Mouse (Mus musculus) CH12.LX (cell line): ENCODE measurements at regions not wholly inside any gene's neighbourhood (a gene's known extent, or its start where the extent isn't known, plus 50 kb on each side); places are given as distances from the start of the nearest gene placed in this dataset.

Source experiments
- DNase-seq: peaks from one replicate; pipeline ENCODE4 v3.0.0-alpha.2; 2013; ENCODE audit errors: extremely low read depth
- H3K27ac ChIP-seq: 2 replicates; pipeline ENCODE4 v1.5.1; 2012; ENCODE audit warnings: low read depth, mild to moderate bottlenecking, control low read depth, moderate library complexity; ENCODE audit not compliant: insufficient read depth
- H3K27me3 ChIP-seq: replicated peaks from 2 replicates; pipeline ENCODE3; 2012; ENCODE audit warnings: inconsistent platforms
- H3K36me3 ChIP-seq, 2 experiments: replicated peaks in 1 of 2; 2 replicates each; pipeline versions ENCODE3 to v1.6.1; 2012; ENCODE audit warnings: inconsistent platforms in 1 of 2, low read length in 1 of 2, mild to moderate bottlenecking in 1 of 2, mixed read lengths in 1 of 2, moderate library complexity in 1 of 2; ENCODE audit not compliant: control insufficient read depth in 1 of 2, insufficient read depth in 1 of 2
- H3K4me1 ChIP-seq, 2 experiments: 2 replicates each; pipeline ENCODE4 v1.6.1; 2012; ENCODE audit warnings: inconsistent platforms in 1 of 2, moderate library complexity in 1 of 2; ENCODE audit not compliant: insufficient read depth in 2 of 2, control insufficient read depth in 1 of 2
- H3K4me2 ChIP-seq: 2 replicates; pipeline ENCODE4 v1.6.1; 2012; ENCODE audit warnings: low read depth, mild to moderate bottlenecking, control low read depth; ENCODE audit not compliant: poor library complexity, insufficient read depth, severe bottlenecking
- H3K4me3 ChIP-seq, 3 experiments: fragments of 150-350 bp in 1 of 3; sonication (generic) in 1 of 3; replicated peaks in 1 of 3; 2 replicates each; pipeline versions ENCODE3 to v1.5.1; 2011 to 2012; ENCODE audit warnings: low read depth in 2 of 3, low read length in 2 of 3, mild to moderate bottlenecking in 2 of 3, moderate library complexity in 2 of 3, control low read depth in 1 of 3, improper control_type of control experiment in 1 of 3, inconsistent platforms in 1 of 3, mixed read lengths in 1 of 3; ENCODE audit not compliant: poor library complexity in 1 of 3
- H3K79me2 ChIP-seq: replicated peaks from 2 replicates; pipeline ENCODE4 v1.6.1; 2012; ENCODE audit warnings: mild to moderate bottlenecking, moderate library complexity; ENCODE audit not compliant: control insufficient read depth, poor library complexity, insufficient read depth, severe bottlenecking; ENCODE audit errors: extremely low read depth
- H3K9ac ChIP-seq: 2 replicates; pipeline ENCODE4 v1.6.1; 2012; ENCODE audit warnings: low read depth, mild to moderate bottlenecking, control low read depth, moderate library complexity; ENCODE audit not compliant: insufficient read depth
- H3K9me3 ChIP-seq: replicated peaks from 2 replicates; pipeline ENCODE3; 2012; ENCODE audit warnings: low read length, inconsistent platforms, mixed read lengths
- BHLHE40 ChIP-seq: IDR thresholded peaks from 2 replicates; pipeline ENCODE4 v1.6.1; 2011; ENCODE audit warnings: mild to moderate bottlenecking, low read depth, low read length, improper control_type of control experiment
- CHD2 ChIP-seq: IDR thresholded peaks from 2 replicates; pipeline ENCODE4 v1.6.1; 2011; ENCODE audit warnings: low read length, improper control_type of control experiment
- E2F4 ChIP-seq: IDR thresholded peaks from 2 replicates; pipeline ENCODE4 v1.6.1; 2011; ENCODE audit warnings: low read depth, low read length, improper control_type of control experiment; ENCODE audit not compliant: insufficient replicate concordance
- EP300 ChIP-seq: IDR thresholded peaks from 2 replicates; pipeline ENCODE4 v1.6.1; 2011; ENCODE audit warnings: low read length, improper control_type of control experiment
- HCFC1 ChIP-seq: IDR thresholded peaks from 2 replicates; pipeline ENCODE4 v1.6.1; 2012; ENCODE audit warnings: low read depth, mild to moderate bottlenecking, inconsistent platforms, low read length, improper control_type of control experiment
- IRF4 ChIP-seq: IDR thresholded peaks from 2 replicates; pipeline ENCODE4 v1.6.1; 2014; ENCODE audit warnings: low read depth, mild to moderate bottlenecking, inconsistent platforms, low read length, improper control_type of control experiment
- JUN ChIP-seq: IDR thresholded peaks from 2 replicates; pipeline ENCODE4 v1.6.1; 2011; ENCODE audit warnings: low read depth, mild to moderate bottlenecking, low read length, improper control_type of control experiment, moderate library complexity; ENCODE audit not compliant: insufficient read depth
- JUND ChIP-seq: conservative IDR thresholded peaks from 2 replicates; pipeline ENCODE4 v1.6.1; 2011; ENCODE audit warnings: low read depth, low read length, improper control_type of control experiment
- KAT2A ChIP-seq: IDR thresholded peaks from 2 replicates; pipeline ENCODE4 v1.6.1; 2012; ENCODE audit warnings: low read length, improper control_type of control experiment, inconsistent platforms; ENCODE audit not compliant: insufficient replicate concordance
- MAFK ChIP-seq: IDR thresholded peaks from 2 replicates; pipeline ENCODE4 v1.6.1; 2011; ENCODE audit warnings: low read length, improper control_type of control experiment; ENCODE audit not compliant: insufficient replicate concordance
- MAX ChIP-seq: IDR thresholded peaks from 2 replicates; pipeline ENCODE4 v1.6.1; 2011; ENCODE audit warnings: low read length, improper control_type of control experiment
- MAZ ChIP-seq: IDR thresholded peaks from 2 replicates; pipeline ENCODE4 v1.6.1; 2012; ENCODE audit warnings: low read depth, mild to moderate bottlenecking, inconsistent platforms, low read length, improper control_type of control experiment, moderate library complexity
- MEF2A ChIP-seq: IDR thresholded peaks from 2 replicates; pipeline ENCODE4 v1.6.1; 2014; ENCODE audit warnings: low read depth, mild to moderate bottlenecking, inconsistent platforms, low read length, improper control_type of control experiment, borderline replicate concordance
- POLR2A ChIP-seq: IDR thresholded peaks from 2 replicates; pipeline ENCODE4 v1.6.1; 2011; ENCODE audit warnings: low read depth, mild to moderate bottlenecking, improper control_type of control experiment, low read length
- RCOR1 ChIP-seq: conservative IDR thresholded peaks from 2 replicates; pipeline ENCODE4 v1.6.1; 2012; ENCODE audit warnings: low read depth, mild to moderate bottlenecking, inconsistent platforms, low read length, improper control_type of control experiment
- SMC3 ChIP-seq: IDR thresholded peaks from 2 replicates; pipeline ENCODE4 v1.6.1; 2011; ENCODE audit warnings: low read depth, low read length, improper control_type of control experiment
- TCF12 ChIP-seq: IDR thresholded peaks from 2 replicates; pipeline ENCODE4 v1.6.1; 2014; ENCODE audit warnings: low read depth, mild to moderate bottlenecking, inconsistent platforms, low read length, improper control_type of control experiment
- UBTF ChIP-seq: IDR thresholded peaks from 2 replicates; pipeline ENCODE4 v1.6.1; 2012; ENCODE audit warnings: low read depth, mild to moderate bottlenecking, inconsistent platforms, low read length, improper control_type of control experiment, moderate library complexity
- USF2 ChIP-seq: conservative IDR thresholded peaks from 2 replicates; pipeline ENCODE4 v1.6.1; 2011; ENCODE audit warnings: low read depth, low read length, improper control_type of control experiment
- ZKSCAN1 ChIP-seq: IDR thresholded peaks from 2 replicates; pipeline ENCODE4 v1.6.1; 2012; ENCODE audit warnings: low read depth, inconsistent platforms, low read length, improper control_type of control experiment, borderline replicate concordance
- ZMIZ1 ChIP-seq: IDR thresholded peaks from 2 replicates; pipeline ENCODE4 v1.6.1; 2012; ENCODE audit warnings: low read depth, mild to moderate bottlenecking, inconsistent platforms, low read length, improper control_type of control experiment
- dilution Hi-C: fragments of 300-500 bp; cut with MboI; formaldehyde crosslinking; loops from 2 replicates; pipeline ENCODE4 v1.14.3; 2020; ENCODE audit warnings: low sequenced_read_pairs; ENCODE audit not compliant: extremely low pct_unique_long_range_greater_than_20kb, extremely low pct_ligation_motif_present
- in situ Hi-C: fragments of 300-500 bp; cut with MboI; formaldehyde crosslinking; loops from 3 replicates; pipeline ENCODE4 v1.14.3; 2019; ENCODE audit warnings: low sequenced_read_pairs, low pct_ligation_motif_present, low pct_unique_long_range_greater_than_20kb, mixed read lengths

DNA sequence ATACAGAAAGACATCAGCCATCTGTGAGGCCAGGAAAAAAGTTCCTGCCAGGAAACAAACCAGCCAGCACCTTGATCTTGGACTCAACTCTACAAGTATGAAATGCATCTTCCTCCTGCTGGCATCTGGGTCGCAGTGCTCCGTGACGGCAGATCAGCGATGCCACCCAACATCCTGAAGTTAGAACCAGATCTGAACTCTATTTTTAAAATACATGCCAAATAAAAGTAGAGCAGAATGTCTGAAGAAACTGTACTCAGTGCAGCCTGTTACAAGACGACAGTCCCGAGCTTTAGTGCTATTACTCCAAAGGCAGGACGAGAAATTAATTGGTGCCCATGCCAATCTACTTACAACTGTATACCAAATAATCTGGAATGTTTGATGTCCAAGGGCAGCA lies 80.2 kb downstream of the Kctd12 start:
- H3K79me2 ChIP-seq, result no peaks in the 10 kb centered on the region
- in situ Hi-C loops, result no loop called here
- no peak overlapping the region for H3K4me3 ChIP-seq
- no peaks in the 10 kb centered on the region for H3K9me3 ChIP-seq
- peaks cover 9 to 20% of the 10 kb centered on the region in 2 experiments for H3K4me1 ChIP-seq
- no peak overlapping the region for H3K27ac ChIP-seq
- H3K9ac ChIP-seq, result no peak overlapping the region
- no peaks in the 10 kb centered on the region for H3K36me3 ChIP-seq
- dilution Hi-C loops, result no loop called here
- H3K4me2 ChIP-seq, result no peak overlapping the region
- no peak for TF ChIP-seq UBTF
- H3K27me3 ChIP-seq, result no peaks in the 10 kb centered on the region
- no peak for DNase-seq

DNA sequence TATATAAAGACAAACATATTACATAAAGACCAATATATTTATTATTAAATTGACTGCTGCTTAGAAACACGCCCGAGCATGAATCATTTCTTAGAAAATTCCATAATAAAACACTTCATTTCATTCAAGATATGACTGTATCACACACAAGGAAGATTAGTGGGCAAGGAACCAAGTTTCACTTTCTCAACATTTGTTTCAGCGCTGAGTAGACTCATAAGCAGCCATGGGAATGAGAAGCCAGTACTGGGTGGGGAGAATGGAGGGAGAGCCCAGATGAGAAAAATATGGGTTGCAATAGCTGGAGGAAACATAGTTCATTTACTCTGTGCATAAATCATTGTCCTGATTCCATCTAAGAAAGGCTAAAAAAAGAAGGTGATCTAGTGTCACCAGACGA lies 84.0 kb downstream of the Kctd12 start:
- no peaks in the 10 kb centered on the region for H3K79me2 ChIP-seq
- DNase-seq, result no peak
- in situ Hi-C loops (no loop called here), dilution Hi-C loops (no loop called here)
- 0 out of 4 replicates have a peak, but pooled peaks cover 3% of the 10 kb centered on the region in 2 experiments for H3K4me1 ChIP-seq
- no peak overlapping the region for H3K9ac ChIP-seq
- no peaks in the 10 kb centered on the region for H3K27me3 ChIP-seq
- TF ChIP-seq MEF2A (no peak), USF2 (no peak), JUN (no peak), BHLHE40 (no peak), RCOR1 (no peak), MAFK (no peak), JUND (no peak), ZKSCAN1 (no peak), EP300 (no peak), KAT2A (no peak), MAZ (no peak), MAX (no peak), ZMIZ1 (no peak), CHD2 (no peak), IRF4 (no peak), SMC3 (no peak), POLR2A (no peak), TCF12 (no peak), E2F4 (no peak), HCFC1 (no peak)
- no peaks in the 10 kb centered on the region for H3K9me3 ChIP-seq
- H3K4me3 ChIP-seq, result no peak overlapping the region
- no peaks in the 10 kb centered on the region for H3K36me3 ChIP-seq
- H3K27ac ChIP-seq, result no peak overlapping the region
- no peak overlapping the region for H3K4me2 ChIP-seq
